Mouse (Mus musculus) limb, embryonic 11.5 days (tissue): ENCODE measurements around the gene Sidt2. TPM values are rescaled to one million over a fixed set of nuclear protein-coding genes. Genes with fewer than 3 reads are reported as not detected.

ENCODE experiments used
- ATAC-seq: fragments of 200-750 bp; cut with Nextera tagmentation; 2 replicates; pipeline ENCODE4 v1.8.0; 2017; ENCODE audit warnings: low read depth; ENCODE audit not compliant: insufficient number of reproducible peaks, low FRiP score, low TSS enrichment
- DNase-seq: peaks from one replicate; pipeline ENCODE4 v3.0.0-alpha.2; 2015; ENCODE audit warnings: low spot score
- H3K27ac ChIP-seq: fragments of 300-500 bp; sonication (generic); replicated peaks from 2 replicates; pipeline ENCODE4 v1.5.1; 2014; ENCODE audit warnings: low read depth, mild to moderate bottlenecking, low read length
- H3K27me3 ChIP-seq: fragments of 300-500 bp; sonication (generic); 2 replicates; pipeline ENCODE4 v1.6.1; 2014; ENCODE audit warnings: mild to moderate bottlenecking, low read length, mixed read lengths; ENCODE audit not compliant: control insufficient read depth, insufficient read depth
- H3K36me3 ChIP-seq: fragments of 300-500 bp; sonication (generic); 2 replicates; pipeline ENCODE4 v1.6.1; 2014; ENCODE audit warnings: mild to moderate bottlenecking, low read length, moderate library complexity, mixed read lengths; ENCODE audit not compliant: control insufficient read depth, insufficient read depth
- H3K4me1 ChIP-seq: fragments of 300-500 bp; sonication (generic); 2 replicates; pipeline ENCODE4 v1.6.1; 2014; ENCODE audit warnings: low read length, mixed read lengths; ENCODE audit not compliant: control insufficient read depth, insufficient read depth
- H3K4me2 ChIP-seq: fragments of 300-500 bp; sonication (generic); 2 replicates; pipeline ENCODE4 v1.6.1; 2014; ENCODE audit warnings: low read depth, mild to moderate bottlenecking, moderate library complexity; ENCODE audit not compliant: severe bottlenecking
- H3K4me3 ChIP-seq: fragments of 300-500 bp; sonication (generic); 2 replicates; pipeline ENCODE4 v1.5.1; 2014; ENCODE audit warnings: low read depth, low read length
- H3K9ac ChIP-seq: fragments of 300-500 bp; sonication (generic); 2 replicates; pipeline ENCODE4 v1.6.1; 2014; ENCODE audit warnings: mild to moderate bottlenecking, low read length
- H3K9me3 ChIP-seq: fragments of 300-500 bp; sonication (generic); 2 replicates; pipeline ENCODE4 v1.6.1; 2016; ENCODE audit warnings: low read length; ENCODE audit not compliant: control insufficient read depth
- WGBS: fragments of 180-500 bp; shearing (Covaris S2); extraction: QIAGEN DNeasy Blood & Tissue Kit; methylation state at CpG from one replicate; pipeline ENCODE4 v1.1.7; 2014; 5-methylcytosine and 5-hydroxymethylcytosine counted together
- polyA plus RNA-seq: library from polyadenylated mRNA; unstranded; fragments of >200 nt; fragmentation: Nextera tagmentation; extraction: Ambion mirVana; gene quantifications from 2 replicates; pipeline ENCODE4 v1.2.1, GENCODE M21; 2014

The Sidt2 gene
- polyA plus RNA-seq, 1 experiment from 2014 or later, result 24.3 TPM

- ATAC-seq (peak; percentile 61), DNase-seq (peak; percentile 71)
- Histone ChIP-seq H3K4me2 (peak overlapping the region; percentile 90), H3K4me1 (peaks cover 12% of the 10 kb centered on the region), H3K27me3 (no peaks in the 10 kb centered on the region), H3K9me3 (no peaks in the 10 kb centered on the region), H3K9ac (peak overlapping the region; percentile 91), H3K27ac (peak overlapping the region; percentile 70), H3K36me3 (peaks cover 2% of the 10 kb centered on the region), H3K4me3 (peak overlapping the region; percentile 89)
- WGBS, result 1% methylated on average over 54 of the region's 63 CpGs
Observed at GRCm38 (mm10) chr9:45954294-45955106, 558 bp downstream of the Sidt2 start.

- Histone ChIP-seq H3K4me1 (peaks cover 12% of the 10 kb centered on the region), H3K27me3 (no peaks in the 10 kb centered on the region), H3K4me3 (peak overlapping the region; percentile 89), H3K27ac (peak overlapping the region; percentile 70; the same call in 1 of the 2 replicates), H3K4me2 (peak overlapping the region; percentile 90), H3K9ac (peak overlapping the region; percentile 91), H3K9me3 (no peaks in the 10 kb centered on the region), H3K36me3 (peaks cover 4% of the 10 kb centered on the region)
- no peak for ATAC-seq
- no peak for DNase-seq
- 66% methylated on average over 13 of the region's 13 CpGs for WGBS
Observed at GRCm38 (mm10) chr9:45953511-45954293, 1.4 kb downstream of the Sidt2 start.

- Histone ChIP-seq H3K36me3 (peaks cover 7% of the 10 kb centered on the region), H3K4me3 (no peak overlapping the region), H3K4me2 (no peak overlapping the region), H3K4me1 (peaks cover 12% of the 10 kb centered on the region), H3K9me3 (no peaks in the 10 kb centered on the region), H3K27ac (no peak overlapping the region), H3K9ac (no peak overlapping the region), H3K27me3 (no peaks in the 10 kb centered on the region)
- DNase-seq (no peak), ATAC-seq (no peak)
- 87% methylated on average over 7 of the region's 7 CpGs for WGBS
Observed at GRCm38 (mm10) chr9:45952890-45953289, 2.2 kb downstream of the Sidt2 start.

GRCm38 (mm10) chr9:45952057-45952456 lies 3.0 kb downstream of the Sidt2 start:
- H3K9ac ChIP-seq, result no peak overlapping the region
- H3K4me2 ChIP-seq, result no peak overlapping the region
- H3K4me1 ChIP-seq, result peaks cover 12% of the 10 kb centered on the region
- no peak overlapping the region for H3K27ac ChIP-seq
- no peak overlapping the region for H3K4me3 ChIP-seq
- no peak for ATAC-seq
- peaks cover 7% of the 10 kb centered on the region for H3K36me3 ChIP-seq
- no peaks in the 10 kb centered on the region for H3K27me3 ChIP-seq
- no peak for DNase-seq
- H3K9me3 ChIP-seq, result no peaks in the 10 kb centered on the region
- 94% methylated on average over 4 of the region's 4 CpGs for WGBS

- H3K27ac ChIP-seq, result no peak overlapping the region
- H3K9ac ChIP-seq, result no peak overlapping the region
- no peaks in the 10 kb centered on the region for H3K4me1 ChIP-seq
- no peaks in the 10 kb centered on the region for H3K27me3 ChIP-seq
- peaks cover 22% of the 10 kb centered on the region for H3K36me3 ChIP-seq
- no peak overlapping the region for H3K4me3 ChIP-seq
- DNase-seq (no peak), ATAC-seq (no peak)
- no peaks in the 10 kb centered on the region for H3K9me3 ChIP-seq
- no peak overlapping the region for H3K4me2 ChIP-seq
- 87% methylated on average over 10 of the region's 10 CpGs for WGBS
Observed at GRCm38 (mm10) chr9:45946872-45947183, 8.2 kb downstream of the Sidt2 start.

- Histone ChIP-seq H3K4me1 (no peaks in the 10 kb centered on the region), H3K9me3 (no peaks in the 10 kb centered on the region), H3K4me3 (no peak overlapping the region), H3K27me3 (no peaks in the 10 kb centered on the region), H3K4me2 (no peak overlapping the region), H3K36me3 (peaks cover 22% of the 10 kb centered on the region), H3K27ac (no peak overlapping the region), H3K9ac (no peak overlapping the region)
- DNase-seq (no peak), ATAC-seq (no peak)
- WGBS, result 86% methylated on average over 16 of the region's 16 CpGs
Observed at GRCm38 (mm10) chr9:45946182-45946871, 8.7 kb downstream of the Sidt2 start.

- WGBS, result 94% methylated on average over 13 of the region's 13 CpGs
Observed at GRCm38 (mm10) chr9:45945721-45946120, 9.3 kb downstream of the Sidt2 start.

More at GRCm38 (mm10) chr9:45945721-45946120, 9.3 kb downstream of the Sidt2 start:
- Histone ChIP-seq H3K27me3 (no peaks in the 10 kb centered on the region), H3K4me3 (no peak overlapping the region), H3K9ac (no peak overlapping the region), H3K4me2 (no peak overlapping the region), H3K27ac (no peak overlapping the region), H3K36me3 (peaks cover 22% of the 10 kb centered on the region), H3K9me3 (no peaks in the 10 kb centered on the region), H3K4me1 (no peaks in the 10 kb centered on the region)
- DNase-seq, result no peak
- ATAC-seq, result no peak
